Mouse (Mus musculus) embryonic facial prominence, embryonic 10.5 days (tissue): Measurements from ENCODE around the gene Dennd1a. TPM values are rescaled to one million over a fixed set of nuclear protein-coding genes. Genes with fewer than 3 reads are reported as not detected.

Experiments
- DNase-seq: peaks from one replicate; pipeline ENCODE4 v3.0.0-alpha.2; 2017; ENCODE audit warnings: low spot score
- H3K27ac ChIP-seq: fragments of 300-500 bp; sonication (generic); replicated peaks from 2 replicates; pipeline ENCODE4 v1.5.1; 2016; ENCODE audit warnings: mild to moderate bottlenecking
- H3K27me3 ChIP-seq: fragments of 300-500 bp; sonication (generic); replicated peaks from 2 replicates; pipeline ENCODE4 v1.6.1; 2016; ENCODE audit warnings: low read depth, mild to moderate bottlenecking; ENCODE audit not compliant: poor library complexity, severe bottlenecking
- H3K36me3 ChIP-seq: fragments of 300-500 bp; sonication (generic); replicated peaks from 2 replicates; pipeline ENCODE4 v1.6.1; 2016; ENCODE audit warnings: mild to moderate bottlenecking, moderate library complexity
- H3K4me1 ChIP-seq: fragments of 300-500 bp; sonication (generic); 2 replicates; pipeline ENCODE4 v1.6.1; 2016
- H3K4me3 ChIP-seq: fragments of 300-500 bp; sonication (generic); 2 replicates; pipeline ENCODE4 v1.5.1; 2016; ENCODE audit warnings: mild to moderate bottlenecking, moderate library complexity
- H3K9me3 ChIP-seq: fragments of 300-500 bp; sonication (generic); 2 replicates; pipeline ENCODE4 v1.6.1; 2016; ENCODE audit warnings: mild to moderate bottlenecking
- WGBS: fragments of 180-500 bp; shearing (Covaris S2); methylation state at CpG from one replicate; pipeline ENCODE4 v1.1.7; 2016; 5-methylcytosine and 5-hydroxymethylcytosine counted together
- polyA plus RNA-seq: library from polyadenylated mRNA; unstranded; fragments of >200 nt; fragmentation: Nextera tagmentation; extraction: Ambion mirVana; gene quantifications from 2 replicates; pipeline ENCODE4 v1.2.1, GENCODE M21; 2016

The Dennd1a gene
- polyA plus RNA-seq, 1 experiment from 2014 or later, result 13.7 TPM

DNA sequence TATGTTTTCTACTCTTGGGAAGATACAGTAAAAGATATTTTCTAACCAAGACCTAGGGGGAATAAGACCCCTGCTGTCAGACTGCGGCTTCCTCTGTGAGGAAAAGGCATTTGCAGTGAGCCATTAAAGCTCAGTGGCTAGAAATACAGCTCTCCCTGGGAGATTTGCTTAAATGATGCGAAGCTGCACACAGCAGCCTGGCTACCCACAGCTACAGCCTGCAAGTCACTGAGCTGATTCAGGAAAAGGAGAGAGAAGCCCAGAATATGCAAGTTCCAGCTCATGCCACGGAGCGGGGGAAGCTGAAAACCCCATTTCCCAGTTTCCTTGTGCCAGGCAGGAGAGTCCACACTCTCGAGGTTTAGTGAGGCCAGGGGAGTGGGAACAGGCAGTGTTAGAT, 465.1 kb downstream of the Dennd1a start:
- Histone ChIP-seq H3K27me3 (peaks cover 5% of the 10 kb centered on the region; the same call in 1 of the 2 replicates), H3K36me3 (no peaks in the 10 kb centered on the region), H3K27ac (no peak overlapping the region), H3K9me3 (no peaks in the 10 kb centered on the region), H3K4me1 (peaks cover 24% of the 10 kb centered on the region), H3K4me3 (no peak overlapping the region)
- WGBS, result 64% methylated on average over 5 of the region's 5 CpGs
- DNase-seq, result no peak

DNA sequence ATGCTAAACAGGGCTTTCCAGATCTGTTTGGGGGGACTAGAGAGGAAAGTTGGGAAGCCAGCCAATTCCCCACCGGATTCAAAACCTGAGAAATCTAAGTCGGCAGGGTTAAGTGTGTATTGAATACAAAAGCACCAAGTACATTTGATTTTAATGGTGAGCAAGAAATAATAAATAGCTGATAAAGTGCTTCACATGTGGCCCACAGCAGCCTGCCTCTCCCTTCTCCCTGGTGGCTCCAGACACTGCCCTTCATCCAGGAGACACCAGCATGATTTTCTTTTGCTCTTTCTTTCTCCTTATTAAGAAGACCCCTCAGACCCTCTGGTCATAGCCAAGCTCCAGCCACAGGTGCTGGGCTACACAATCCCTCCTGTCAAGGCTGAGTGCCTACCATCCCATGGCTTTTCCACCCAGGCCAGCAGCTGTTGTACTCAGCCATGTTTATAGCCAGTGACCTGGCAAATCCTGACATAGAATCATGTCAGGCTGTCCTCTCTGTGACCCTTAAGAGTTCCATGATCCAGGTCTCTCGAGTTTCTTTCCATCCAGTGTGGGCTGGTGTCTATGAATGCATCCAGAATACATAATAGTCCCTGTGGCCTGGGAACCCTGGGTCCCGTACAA, 467.6 kb downstream of the Dennd1a start:
- Histone ChIP-seq H3K4me1 (peaks cover 24% of the 10 kb centered on the region), H3K4me3 (no peak overlapping the region), H3K9me3 (no peaks in the 10 kb centered on the region), H3K36me3 (no peaks in the 10 kb centered on the region), H3K27ac (peak overlapping the region; percentile 48; the same call in 1 of the 2 replicates), H3K27me3 (peaks cover 9% of the 10 kb centered on the region; the same call in 1 of the 2 replicates)
- 68% methylated on average over 4 of the region's 4 CpGs for WGBS
- no peak for DNase-seq

DNA sequence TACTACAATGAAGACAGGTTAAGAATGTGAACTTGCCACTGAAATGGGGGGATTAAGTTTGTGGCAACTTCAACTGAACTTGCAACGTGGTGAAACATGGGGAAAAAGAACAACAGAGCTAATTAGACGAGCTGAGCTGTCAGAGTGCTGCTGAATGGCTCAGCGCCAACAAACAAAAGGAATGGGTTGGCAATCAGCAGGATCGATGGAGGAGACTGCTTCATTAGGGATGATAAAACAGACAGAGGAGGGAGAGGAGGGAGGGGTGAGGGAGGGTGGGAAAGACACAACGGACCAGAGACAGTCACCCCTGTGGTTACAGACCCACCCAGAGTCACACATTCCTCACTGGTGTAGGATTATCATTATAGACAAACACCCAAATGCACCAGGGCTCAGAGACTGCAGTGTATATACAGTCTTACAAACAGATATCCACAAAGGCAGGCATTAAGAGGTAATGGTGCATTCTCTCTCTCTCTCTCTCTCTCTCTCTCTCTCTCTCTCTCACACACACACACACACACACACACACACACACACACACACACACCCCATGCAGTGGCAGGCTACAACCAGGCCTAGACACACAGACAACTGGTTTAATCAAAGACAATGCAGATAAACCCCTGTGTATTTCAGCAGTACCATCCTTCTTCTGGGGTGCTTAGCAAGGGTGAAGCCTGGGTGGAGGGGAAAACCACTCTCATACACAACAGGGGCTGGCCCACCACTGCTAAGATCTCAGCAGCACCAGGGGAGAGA, 468.2 kb downstream of the Dennd1a start:
- 11% methylated on average over 5 of the region's 5 CpGs for WGBS
- Histone ChIP-seq H3K4me3 (no peak overlapping the region), H3K27ac (peak overlapping the region; percentile 48)

DNA sequence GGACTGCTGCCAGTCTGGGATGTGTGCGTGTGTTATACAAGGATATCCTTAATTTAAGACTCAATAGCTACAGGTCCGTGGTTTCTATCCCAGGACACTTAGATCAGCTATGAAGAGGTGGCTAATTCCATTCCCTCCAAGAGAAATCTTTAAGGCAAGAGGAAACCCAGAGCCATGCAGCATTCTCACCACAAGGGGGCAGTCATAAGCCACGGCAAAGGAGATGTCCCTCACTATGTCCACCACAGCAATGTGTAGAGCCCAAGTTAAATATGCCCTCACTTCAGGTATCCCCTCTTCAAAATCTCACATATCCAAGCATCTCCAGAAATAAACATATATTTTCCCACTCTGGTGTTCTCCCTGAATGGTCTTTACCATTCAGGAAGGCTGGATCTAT, 471.5 kb downstream of the Dennd1a start:
- Histone ChIP-seq H3K4me1 (peaks cover 29% of the 10 kb centered on the region), H3K36me3 (peaks cover 5% of the 10 kb centered on the region; the same call in 1 of the 2 replicates), H3K9me3 (no peaks in the 10 kb centered on the region), H3K4me3 (no peak overlapping the region), H3K27ac (no peak overlapping the region), H3K27me3 (peaks cover 9% of the 10 kb centered on the region; the same call in 1 of the 2 replicates)
- 8% methylated on average over 3 of the region's 3 CpGs for WGBS
- peak; percentile 83 for DNase-seq

More for the DNA sequence above, 468.2 kb downstream of the Dennd1a start:
- Histone ChIP-seq H3K27me3 (peaks cover 9% of the 10 kb centered on the region; the same call in 1 of the 2 replicates), H3K9me3 (no peaks in the 10 kb centered on the region), H3K36me3 (no peaks in the 10 kb centered on the region), H3K4me1 (peaks cover 24% of the 10 kb centered on the region)
- DNase-seq, result peak; percentile 24

DNA sequence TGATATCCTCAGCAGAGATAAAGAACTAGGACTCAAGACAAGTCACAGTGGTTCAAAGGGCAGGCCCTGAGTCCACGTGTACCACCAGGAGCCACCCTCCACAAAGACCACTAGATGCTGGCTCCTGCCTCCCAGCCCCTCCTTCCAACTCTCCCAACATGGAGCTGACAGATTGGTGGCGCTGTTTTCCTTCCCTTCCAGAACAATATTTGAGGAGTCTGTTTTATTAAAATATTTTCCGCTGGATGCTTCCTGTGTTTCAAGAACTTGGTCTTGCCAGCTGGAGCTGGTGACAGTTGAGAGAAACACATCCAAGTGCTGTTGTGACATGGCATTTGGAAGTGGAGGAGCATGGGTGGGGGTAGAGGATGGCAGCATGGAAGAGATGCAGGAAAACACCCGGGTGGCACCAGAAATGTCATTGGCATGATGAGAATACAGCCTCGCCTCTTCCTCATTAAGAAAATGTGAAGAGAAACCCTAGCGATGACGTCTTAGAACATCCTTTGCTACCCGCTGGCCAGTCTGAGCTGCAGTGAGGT, 472.3 kb downstream of the Dennd1a start:
- Histone ChIP-seq H3K9me3 (no peaks in the 10 kb centered on the region), H3K27me3 (peaks cover 9% of the 10 kb centered on the region; the same call in 1 of the 2 replicates), H3K4me1 (peaks cover 25% of the 10 kb centered on the region), H3K36me3 (peaks cover 5% of the 10 kb centered on the region; the same call in 1 of the 2 replicates), H3K4me3 (no peak overlapping the region), H3K27ac (no peak overlapping the region)
- DNase-seq, result no peak
- WGBS, result 84% methylated on average over 8 of the region's 8 CpGs

DNA sequence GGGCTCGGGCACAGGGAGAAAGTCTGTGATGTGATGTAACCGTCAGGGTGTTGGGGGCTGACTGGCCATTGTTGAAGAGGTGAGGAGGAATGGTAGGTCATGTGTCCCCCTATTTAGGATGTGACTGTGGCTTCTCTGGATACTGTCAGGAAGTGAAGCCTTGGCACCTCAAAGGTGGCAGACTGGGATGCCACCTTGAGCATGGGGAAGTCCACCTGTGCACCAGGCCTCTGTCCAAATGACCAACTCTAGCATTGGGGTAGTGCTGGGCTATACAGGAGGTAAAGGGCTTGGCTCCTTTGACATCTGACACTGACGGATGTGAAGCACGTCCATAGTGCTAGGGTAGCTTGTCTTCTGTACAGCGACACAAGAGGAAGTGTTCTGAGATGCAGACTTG, 474.8 kb downstream of the Dennd1a start:
- DNase-seq, result no peak
- H3K36me3 ChIP-seq, result peaks cover 5% of the 10 kb centered on the region; the same call in 1 of the 2 replicates
- H3K4me1 ChIP-seq, result peaks cover 16% of the 10 kb centered on the region
- H3K9me3 ChIP-seq, result no peaks in the 10 kb centered on the region
- peaks cover 8% of the 10 kb centered on the region; the same call in 1 of the 2 replicates for H3K27me3 ChIP-seq
- no peak overlapping the region for H3K4me3 ChIP-seq
- no peak overlapping the region for H3K27ac ChIP-seq
- 90% methylated on average over 5 of the region's 5 CpGs for WGBS

DNA sequence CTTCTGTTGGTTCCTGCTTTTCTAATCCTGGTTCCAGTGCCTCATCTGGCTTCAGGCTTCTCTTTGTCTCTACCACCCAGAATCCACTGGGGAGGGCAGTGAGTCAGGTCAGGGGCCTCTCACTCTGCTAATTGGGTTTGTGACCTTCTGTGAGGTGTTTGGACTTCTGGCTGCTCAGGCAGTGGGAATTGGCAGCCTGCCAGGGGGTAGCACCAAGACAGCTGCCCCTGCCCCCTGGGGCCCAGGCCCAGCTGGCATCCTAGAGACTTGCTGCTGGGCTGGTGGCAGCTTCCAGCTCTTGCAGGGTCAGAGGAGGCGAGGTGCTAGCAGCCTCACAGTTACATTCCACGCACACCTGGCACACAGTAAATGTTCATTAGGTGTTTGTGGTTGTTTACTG, 475.5 kb downstream of the Dennd1a start:
- DNase-seq, result no peak
- Histone ChIP-seq H3K27me3 (0 out of 2 replicates have a peak, but pooled peaks cover 2% of the 10 kb centered on the region), H3K36me3 (peaks cover 5% of the 10 kb centered on the region; the same call in 1 of the 2 replicates), H3K9me3 (no peaks in the 10 kb centered on the region), H3K4me1 (peaks cover 16% of the 10 kb centered on the region), H3K27ac (no peak overlapping the region), H3K4me3 (no peak overlapping the region)
- 87% methylated on average over 2 of the region's 2 CpGs for WGBS

DNA sequence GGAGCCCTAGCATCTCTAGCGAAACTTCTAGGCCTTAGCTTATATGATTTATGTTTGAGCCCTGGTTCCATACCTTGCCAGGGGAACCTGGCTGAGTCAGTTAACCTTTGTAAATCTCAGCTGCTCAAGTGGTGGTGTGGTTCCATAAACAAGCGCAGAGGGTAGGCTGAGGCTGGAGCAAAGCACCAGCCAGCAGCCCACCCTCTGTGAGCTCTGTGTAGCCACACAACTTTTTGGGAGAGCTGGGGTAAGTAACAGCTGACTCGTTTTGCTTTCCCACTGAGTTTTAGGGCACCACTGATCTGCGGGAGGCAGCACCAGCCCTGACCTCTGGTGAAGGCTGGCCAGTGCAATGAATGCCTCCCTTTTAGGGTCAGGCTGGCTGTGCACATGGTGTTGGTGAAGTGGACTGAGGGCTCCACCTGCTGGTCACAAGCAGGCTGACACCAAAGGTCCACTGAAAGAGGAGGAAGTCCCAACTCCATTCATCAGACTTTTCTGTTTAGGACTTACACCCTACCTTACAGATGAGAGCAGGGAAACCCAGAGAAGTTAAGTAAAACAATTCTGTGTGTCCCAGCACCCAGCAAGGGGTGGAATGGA, 484.5 kb downstream of the Dennd1a start:
- Histone ChIP-seq H3K4me1 (peaks cover 18% of the 10 kb centered on the region), H3K27me3 (no peaks in the 10 kb centered on the region), H3K27ac (peak overlapping the region; percentile 63; the same call in 1 of the 2 replicates), H3K9me3 (no peaks in the 10 kb centered on the region), H3K4me3 (no peak overlapping the region), H3K36me3 (peaks cover 7% of the 10 kb centered on the region)
- WGBS, result 49% methylated on average over 4 of the region's 4 CpGs
- DNase-seq, result peak; percentile 82

DNA sequence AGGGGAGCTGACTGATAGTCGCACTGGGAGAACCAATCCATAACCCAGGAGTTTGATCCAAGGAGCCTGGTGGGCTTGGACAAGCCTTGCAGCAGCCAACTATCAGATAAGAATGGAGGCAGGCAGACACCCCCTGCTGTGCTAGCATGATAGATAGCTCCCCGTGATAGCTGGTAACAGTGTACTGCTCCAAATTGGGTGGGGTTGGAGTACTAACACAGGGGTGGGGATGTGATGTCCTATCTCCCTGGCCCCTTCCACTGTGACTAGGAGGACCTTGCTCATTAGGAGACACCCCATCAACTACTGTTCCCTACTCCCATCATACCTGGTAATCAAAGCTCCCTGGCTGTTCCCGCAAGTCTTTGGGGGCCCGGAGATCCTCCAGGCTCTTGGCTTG, 485.5 kb downstream of the Dennd1a start:
- H3K4me3 ChIP-seq, result no peak overlapping the region
- peaks cover 15% of the 10 kb centered on the region for H3K4me1 ChIP-seq
- 92% methylated on average over 4 of the region's 4 CpGs for WGBS
- H3K27me3 ChIP-seq, result no peaks in the 10 kb centered on the region
- H3K9me3 ChIP-seq, result no peaks in the 10 kb centered on the region
- H3K36me3 ChIP-seq, result peaks cover 18% of the 10 kb centered on the region
- no peak for DNase-seq
- no peak overlapping the region; the same call in 1 of the 2 replicates for H3K27ac ChIP-seq

DNA sequence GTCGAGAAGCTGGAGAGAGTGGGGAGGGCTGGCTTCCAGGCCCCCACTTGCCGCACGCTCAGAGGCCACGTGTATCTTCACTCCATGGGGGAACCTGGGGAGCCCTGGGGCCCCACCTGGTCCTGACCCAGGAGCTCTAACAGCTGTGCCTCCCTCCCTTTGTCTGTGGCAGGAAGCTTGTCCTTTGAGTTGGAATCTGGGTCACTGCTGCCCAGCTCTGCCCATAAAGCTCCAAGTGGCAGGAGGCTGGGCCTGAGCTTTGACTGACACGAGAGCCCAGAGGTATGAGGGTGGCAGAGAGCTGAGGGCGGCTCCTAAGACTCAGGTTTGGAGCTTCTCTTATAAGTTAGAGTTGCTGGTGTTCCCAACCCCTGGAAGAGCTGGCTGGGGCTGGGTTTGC, 488.1 kb downstream of the Dennd1a start:
- H3K4me1 ChIP-seq, result peaks cover 22% of the 10 kb centered on the region
- peaks cover 34% of the 10 kb centered on the region for H3K36me3 ChIP-seq
- no peak for DNase-seq
- no peaks in the 10 kb centered on the region for H3K9me3 ChIP-seq
- WGBS, result 66% methylated on average over 6 of the region's 6 CpGs
- H3K4me3 ChIP-seq, result no peak overlapping the region
- no peak overlapping the region for H3K27ac ChIP-seq
- peaks cover 14% of the 10 kb centered on the region for H3K27me3 ChIP-seq

DNA sequence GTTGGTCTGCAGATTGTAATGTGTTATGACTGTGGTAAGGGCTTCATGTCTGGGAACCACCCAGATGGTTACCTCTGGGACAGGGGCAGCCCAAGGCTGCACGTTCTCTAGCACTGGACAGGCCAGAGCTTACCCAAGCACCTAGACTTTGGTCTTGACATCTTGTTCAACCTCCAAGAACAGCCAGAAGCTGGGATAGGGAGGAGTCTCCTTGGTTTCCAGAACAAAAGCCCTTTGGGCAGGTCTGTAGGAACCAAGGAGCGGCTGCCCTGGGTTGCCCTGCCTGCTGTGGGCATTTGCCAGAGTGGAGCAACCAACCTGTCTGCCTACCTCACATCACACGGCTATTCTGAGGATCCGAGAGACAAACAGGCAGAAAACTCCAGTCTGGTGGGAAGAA, 490.1 kb downstream of the Dennd1a start:
- H3K27ac ChIP-seq, result no peak overlapping the region
- 92% methylated on average over 4 of the region's 4 CpGs for WGBS
- H3K4me3 ChIP-seq, result no peak overlapping the region
- no peaks in the 10 kb centered on the region for H3K9me3 ChIP-seq
- peaks cover 35% of the 10 kb centered on the region for H3K27me3 ChIP-seq
- peaks cover 52% of the 10 kb centered on the region for H3K36me3 ChIP-seq
- H3K4me1 ChIP-seq, result peaks cover 23% of the 10 kb centered on the region
- no peak for DNase-seq

DNA sequence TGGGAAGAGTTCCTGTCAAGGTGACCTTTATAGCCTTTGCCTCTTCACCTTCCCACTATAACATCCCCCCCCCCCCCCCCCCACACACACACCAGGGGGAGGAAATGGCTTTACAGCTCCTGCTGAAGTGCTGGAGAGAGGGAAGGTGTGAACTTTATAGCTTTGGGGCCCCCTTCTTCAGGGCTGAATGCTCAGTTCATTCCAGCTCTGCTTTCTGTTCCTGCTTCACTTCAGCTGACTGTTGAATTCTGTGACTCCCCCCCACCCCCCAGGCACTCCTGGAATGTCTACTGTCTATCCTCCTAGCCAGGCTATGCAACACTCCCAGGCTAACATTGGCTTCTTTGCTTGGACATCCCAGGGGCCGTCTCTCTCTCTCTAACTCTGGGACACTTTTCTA, 491.2 kb downstream of the Dennd1a start:
- WGBS, result 61% methylated on average over 1 of the region's 1 CpGs

More for the DNA sequence above, 491.2 kb downstream of the Dennd1a start:
- H3K9me3 ChIP-seq, result no peaks in the 10 kb centered on the region
- H3K4me3 ChIP-seq, result no peak overlapping the region
- H3K27me3 ChIP-seq, result peaks cover 45% of the 10 kb centered on the region
- no peak for DNase-seq
- peaks cover 23% of the 10 kb centered on the region for H3K4me1 ChIP-seq
- H3K27ac ChIP-seq, result no peak overlapping the region
- peaks cover 62% of the 10 kb centered on the region for H3K36me3 ChIP-seq
